Mouse (Mus musculus) embryonic facial prominence, embryonic 15.5 days (tissue): ENCODE results near the gene Iqch. TPM values are rescaled to one million over a fixed set of nuclear protein-coding genes. Genes with fewer than 3 reads are reported as not detected.

Experiments used
- ATAC-seq: fragments of 200-750 bp; cut with Nextera tagmentation; 2 replicates; pipeline ENCODE4 v1.8.0; 2017; ENCODE audit warnings: low read depth, moderate TSS enrichment; ENCODE audit not compliant: insufficient number of reproducible peaks, low FRiP score, low TSS enrichment
- H3K27ac ChIP-seq: fragments of 300-500 bp; sonication (generic); replicated peaks from 2 replicates; pipeline ENCODE4 v1.5.1; 2015; ENCODE audit warnings: mild to moderate bottlenecking, inconsistent platforms
- H3K27me3 ChIP-seq: fragments of 300-500 bp; sonication (generic); 2 replicates; pipeline ENCODE4 v1.6.1; 2015; ENCODE audit warnings: inconsistent platforms
- H3K36me3 ChIP-seq: fragments of 300-500 bp; sonication (generic); 2 replicates; pipeline ENCODE4 v1.6.1; 2015; ENCODE audit warnings: mild to moderate bottlenecking, inconsistent platforms
- H3K4me1 ChIP-seq: fragments of 300-500 bp; sonication (generic); 2 replicates; pipeline ENCODE4 v1.6.1; 2015; ENCODE audit warnings: inconsistent platforms
- H3K4me2 ChIP-seq: fragments of 300-500 bp; sonication (generic); replicated peaks from 2 replicates; pipeline ENCODE4 v1.6.1; 2015; ENCODE audit warnings: mild to moderate bottlenecking, inconsistent platforms
- H3K4me3 ChIP-seq: fragments of 300-500 bp; sonication (generic); replicated peaks from 2 replicates; pipeline ENCODE4 v1.5.1; 2015; ENCODE audit warnings: mild to moderate bottlenecking, inconsistent platforms
- H3K9ac ChIP-seq: fragments of 300-500 bp; sonication (generic); 2 replicates; pipeline ENCODE4 v1.6.1; 2015; ENCODE audit warnings: inconsistent platforms
- H3K9me3 ChIP-seq: fragments of 300-500 bp; sonication (generic); replicated peaks from 2 replicates; pipeline ENCODE4 v1.6.1; 2016; ENCODE audit warnings: inconsistent platforms
- WGBS: fragments of 180-500 bp; shearing (Covaris S2); methylation state at CpG from one replicate; pipeline ENCODE4 v1.1.7; 2015; 5-methylcytosine and 5-hydroxymethylcytosine counted together
- polyA plus RNA-seq: library from polyadenylated mRNA; unstranded; fragments of >200 nt; fragmentation: Nextera tagmentation; extraction: Ambion mirVana; gene quantifications from 2 replicates; pipeline ENCODE4 v1.2.1, GENCODE M21; 2015

Iqch gene
- polyA plus RNA-seq, 1 experiment from 2014 or later, result 0.60 TPM

DNA sequence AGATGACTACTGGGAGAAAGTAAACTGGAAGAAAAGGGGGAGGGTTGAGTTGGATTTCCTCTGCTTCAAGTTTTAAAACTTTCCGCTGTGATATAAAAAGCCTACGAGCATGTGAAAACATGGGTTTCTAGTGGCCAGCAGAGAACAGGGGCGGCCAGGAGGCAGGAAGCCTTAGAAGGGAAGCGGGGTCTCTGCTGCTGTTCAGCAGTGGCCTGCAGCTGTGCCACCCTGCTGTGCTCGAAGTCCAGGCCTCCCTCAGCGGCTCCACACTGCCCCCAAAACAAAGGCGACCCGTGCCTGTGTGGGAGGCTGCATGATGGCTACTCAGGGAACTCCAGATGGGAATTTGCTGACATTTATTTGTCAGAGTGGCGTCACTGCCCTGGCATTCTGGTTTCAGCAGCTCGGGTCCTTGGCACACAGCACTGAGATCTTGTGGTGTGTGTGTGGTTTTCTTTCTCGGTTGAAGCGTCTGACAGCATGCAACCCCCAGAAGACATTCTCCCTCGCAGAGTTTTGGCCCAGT, 8.6 kb upstream of the Iqch start:
- no peaks in the 10 kb centered on the region for H3K27me3 ChIP-seq
- 16% methylated on average over 13 of the region's 13 CpGs for WGBS
- peak overlapping the region; percentile 28; the same call in 1 of the 2 replicates for H3K4me2 ChIP-seq
- H3K9me3 ChIP-seq, result no peaks in the 10 kb centered on the region
- H3K4me3 ChIP-seq, result no peak overlapping the region
- no peaks in the 10 kb centered on the region for H3K36me3 ChIP-seq
- peak; percentile 66 for ATAC-seq
- H3K27ac ChIP-seq, result peak overlapping the region; percentile 80
- H3K4me1 ChIP-seq, result peaks cover 52% of the 10 kb centered on the region
- no peak overlapping the region for H3K9ac ChIP-seq

GRCm38 (mm10) chr9:63610231-63610630, 7.9 kb upstream of the Iqch start:
- Histone ChIP-seq H3K4me1 (peaks cover 52% of the 10 kb centered on the region), H3K9ac (no peak overlapping the region), H3K4me2 (no peak overlapping the region), H3K4me3 (no peak overlapping the region), H3K36me3 (no peaks in the 10 kb centered on the region), H3K27ac (peak overlapping the region; percentile 80), H3K9me3 (no peaks in the 10 kb centered on the region), H3K27me3 (no peaks in the 10 kb centered on the region)
- 74% methylated on average over 6 of the region's 6 CpGs for WGBS
- no peak for ATAC-seq

GRCm38 (mm10) chr9:63609776-63610175, 7.5 kb upstream of the Iqch start:
- Histone ChIP-seq H3K27me3 (no peaks in the 10 kb centered on the region), H3K4me3 (no peak overlapping the region), H3K9me3 (no peaks in the 10 kb centered on the region), H3K4me1 (peaks cover 50% of the 10 kb centered on the region), H3K36me3 (no peaks in the 10 kb centered on the region), H3K4me2 (no peak overlapping the region), H3K9ac (no peak overlapping the region), H3K27ac (no peak overlapping the region)
- no peak for ATAC-seq
- 96% methylated on average over 2 of the region's 2 CpGs for WGBS

DNA sequence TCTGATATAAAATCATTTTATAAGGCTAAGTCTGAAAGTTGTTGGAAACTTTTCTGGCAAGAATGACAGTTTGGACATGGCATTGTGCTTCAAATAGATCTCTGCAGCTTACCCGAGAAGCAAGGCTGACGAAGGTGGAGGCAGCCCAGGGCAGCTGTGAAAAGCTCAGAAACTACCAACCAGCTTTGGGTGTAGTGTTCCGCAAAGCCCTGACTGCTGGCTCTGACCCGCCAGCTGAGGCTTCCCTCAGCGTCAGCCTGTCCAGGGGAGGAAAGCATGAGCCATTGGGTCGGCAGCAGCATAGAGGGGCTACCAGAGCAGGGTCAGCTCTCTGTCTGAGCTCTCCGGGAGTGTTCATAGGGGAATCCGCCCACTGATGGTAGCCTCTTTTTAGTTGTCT, 7.0 kb upstream of the Iqch start:
- ATAC-seq, result no peak
- no peaks in the 10 kb centered on the region for H3K36me3 ChIP-seq
- H3K4me2 ChIP-seq, result no peak overlapping the region
- no peak overlapping the region for H3K9ac ChIP-seq
- H3K27me3 ChIP-seq, result no peaks in the 10 kb centered on the region
- no peak overlapping the region for H3K27ac ChIP-seq
- H3K9me3 ChIP-seq, result no peaks in the 10 kb centered on the region
- peaks cover 45% of the 10 kb centered on the region for H3K4me1 ChIP-seq
- no peak overlapping the region for H3K4me3 ChIP-seq
- WGBS, result 68% methylated on average over 8 of the region's 8 CpGs

- Histone ChIP-seq H3K9me3 (no peaks in the 10 kb centered on the region), H3K4me1 (peaks cover 45% of the 10 kb centered on the region), H3K27me3 (no peaks in the 10 kb centered on the region), H3K4me2 (no peak overlapping the region), H3K27ac (no peak overlapping the region), H3K9ac (no peak overlapping the region), H3K36me3 (no peaks in the 10 kb centered on the region), H3K4me3 (no peak overlapping the region)
- 77% methylated on average over 6 of the region's 6 CpGs for whole genome bisulfite sequencing
- no peak for ATAC-seq
These were observed 5.7 kb upstream of the Iqch start for GRCm38 (mm10) chr9:63608006-63608405.

- H3K36me3 ChIP-seq, result no peaks in the 10 kb centered on the region
- no peak overlapping the region for H3K4me2 ChIP-seq
- no peak overlapping the region for H3K4me3 ChIP-seq
- no peak overlapping the region for H3K9ac ChIP-seq
- no peak for ATAC-seq
- no peaks in the 10 kb centered on the region for H3K9me3 ChIP-seq
- WGBS, result 54% methylated on average over 2 of the region's 2 CpGs
- no peak overlapping the region for H3K27ac ChIP-seq
- H3K4me1 ChIP-seq, result peaks cover 38% of the 10 kb centered on the region
- H3K27me3 ChIP-seq, result no peaks in the 10 kb centered on the region
These were observed 4.3 kb upstream of the Iqch start for GRCm38 (mm10) chr9:63606594-63606993.

- Histone ChIP-seq H3K4me3 (peak overlapping the region; percentile 79; the same call in 1 of the 2 replicates), H3K27me3 (no peaks in the 10 kb centered on the region), H3K9ac (no peak overlapping the region), H3K9me3 (no peaks in the 10 kb centered on the region), H3K4me2 (peak overlapping the region; percentile 56), H3K36me3 (no peaks in the 10 kb centered on the region), H3K27ac (no peak overlapping the region), H3K4me1 (peaks cover 19% of the 10 kb centered on the region)
- no peak for ATAC-seq
- 53% methylated on average over 6 of the region's 6 CpGs for WGBS
These were observed 1.6 kb upstream of the Iqch start for GRCm38 (mm10) chr9:63603849-63604248.

DNA sequence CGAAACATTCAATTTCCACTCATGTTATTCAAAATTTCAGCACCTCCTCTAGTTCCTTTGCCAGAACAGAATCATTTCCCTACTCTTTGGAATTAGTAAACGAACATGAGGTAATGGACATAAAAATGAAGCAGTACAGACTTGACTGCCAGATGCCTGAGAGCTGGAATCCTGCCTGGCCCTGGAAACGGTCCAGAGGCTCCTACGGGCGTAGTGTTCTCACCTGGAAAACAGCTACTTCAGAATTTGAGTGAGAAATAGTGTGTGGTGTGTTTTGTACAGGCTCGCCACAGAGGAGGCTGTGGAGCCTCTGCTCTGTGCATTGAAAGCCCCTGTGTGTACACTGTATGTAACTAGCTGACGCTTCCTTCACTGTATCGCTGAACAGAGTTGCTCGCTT, 5.6 kb downstream of the Iqch start:
- Histone ChIP-seq H3K27ac (no peak overlapping the region; the same call in 1 of the 2 replicates), H3K4me1 (peaks cover 17% of the 10 kb centered on the region; the same call in 1 of the 2 replicates), H3K36me3 (no peaks in the 10 kb centered on the region), H3K4me3 (no peak overlapping the region), H3K4me2 (no peak overlapping the region), H3K9me3 (no peaks in the 10 kb centered on the region), H3K27me3 (no peaks in the 10 kb centered on the region), H3K9ac (no peak overlapping the region)
- 59% methylated on average over 9 of the region's 9 CpGs for WGBS
- no peak for ATAC-seq

GRCm38 (mm10) chr9:63595652-63596051, 6.6 kb downstream of the Iqch start:
- no peak for ATAC-seq
- H3K36me3 ChIP-seq, result no peaks in the 10 kb centered on the region
- 67% methylated on average over 8 of the region's 8 CpGs for WGBS
- no peak overlapping the region for H3K4me3 ChIP-seq
- peaks cover 17% of the 10 kb centered on the region; the same call in 1 of the 2 replicates for H3K4me1 ChIP-seq
- no peaks in the 10 kb centered on the region for H3K9me3 ChIP-seq
- no peak overlapping the region for H3K27ac ChIP-seq
- H3K9ac ChIP-seq, result no peak overlapping the region
- H3K27me3 ChIP-seq, result no peaks in the 10 kb centered on the region
- H3K4me2 ChIP-seq, result no peak overlapping the region

GRCm38 (mm10) chr9:63595032-63595431, 7.3 kb downstream of the Iqch start:
- no peak for ATAC-seq
- no peak overlapping the region for H3K27ac ChIP-seq
- WGBS, result 92% methylated on average over 1 of the region's 1 CpGs

DNA sequence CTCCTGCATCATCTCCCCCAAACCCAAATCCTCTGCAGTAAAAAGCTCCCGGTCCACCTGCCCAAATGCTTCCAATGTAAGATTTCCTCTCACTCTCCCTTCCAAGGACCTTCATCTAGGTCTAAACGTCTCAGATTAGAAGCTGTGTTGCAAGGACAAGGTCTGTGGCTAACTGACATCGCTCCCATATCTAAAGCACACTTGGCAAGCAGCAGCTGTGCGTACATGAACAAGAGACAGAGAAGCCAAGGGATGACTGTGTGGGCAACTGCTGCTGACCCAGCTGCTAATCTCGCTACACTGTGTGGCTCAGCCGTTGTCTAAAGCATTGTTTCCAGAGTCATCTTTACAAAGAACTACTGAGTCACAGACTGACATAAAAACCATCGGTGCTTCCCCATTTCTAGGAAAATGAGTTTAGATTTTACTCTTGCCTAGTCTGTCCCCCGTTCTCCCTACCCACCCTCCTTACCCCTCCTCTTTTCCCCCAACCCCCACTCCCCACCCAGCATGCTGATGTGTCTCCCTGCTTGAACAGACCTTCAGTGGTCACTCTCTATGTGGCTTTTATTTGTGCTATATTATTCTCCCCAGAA, 10.5 kb downstream of the Iqch start:
- WGBS, result 87% methylated on average over 8 of the region's 8 CpGs
- Histone ChIP-seq H3K4me3 (no peak overlapping the region), H3K4me2 (no peak overlapping the region), H3K27me3 (no peaks in the 10 kb centered on the region), H3K36me3 (no peaks in the 10 kb centered on the region), H3K4me1 (peaks cover 15% of the 10 kb centered on the region; the same call in 1 of the 2 replicates), H3K27ac (no peak overlapping the region), H3K9ac (no peak overlapping the region), H3K9me3 (no peaks in the 10 kb centered on the region)
- ATAC-seq, result no peak

More at GRCm38 (mm10) chr9:63595032-63595431, 7.3 kb downstream of the Iqch start:
- H3K9me3 ChIP-seq, result no peaks in the 10 kb centered on the region
- no peak overlapping the region for H3K4me2 ChIP-seq
- no peaks in the 10 kb centered on the region for H3K36me3 ChIP-seq
- no peak overlapping the region for H3K9ac ChIP-seq
- H3K4me1 ChIP-seq, result peaks cover 17% of the 10 kb centered on the region; the same call in 1 of the 2 replicates
- no peak overlapping the region for H3K4me3 ChIP-seq
- no peaks in the 10 kb centered on the region for H3K27me3 ChIP-seq

- Histone ChIP-seq H3K4me3 (no peak overlapping the region), H3K36me3 (no peaks in the 10 kb centered on the region), H3K27me3 (no peaks in the 10 kb centered on the region), H3K9me3 (no peaks in the 10 kb centered on the region), H3K27ac (no peak overlapping the region), H3K4me1 (peaks cover 5% of the 10 kb centered on the region; the same call in 1 of the 2 replicates), H3K4me2 (no peak overlapping the region), H3K9ac (no peak overlapping the region)
- 88% methylated on average over 4 of the region's 4 CpGs for WGBS
- no peak for ATAC-seq
These were observed 11.7 kb downstream of the Iqch start for GRCm38 (mm10) chr9:63590592-63590991.
